Mouse (Mus musculus): Measurements from ENCODE around the gene Rasgrf1.

DNA sequence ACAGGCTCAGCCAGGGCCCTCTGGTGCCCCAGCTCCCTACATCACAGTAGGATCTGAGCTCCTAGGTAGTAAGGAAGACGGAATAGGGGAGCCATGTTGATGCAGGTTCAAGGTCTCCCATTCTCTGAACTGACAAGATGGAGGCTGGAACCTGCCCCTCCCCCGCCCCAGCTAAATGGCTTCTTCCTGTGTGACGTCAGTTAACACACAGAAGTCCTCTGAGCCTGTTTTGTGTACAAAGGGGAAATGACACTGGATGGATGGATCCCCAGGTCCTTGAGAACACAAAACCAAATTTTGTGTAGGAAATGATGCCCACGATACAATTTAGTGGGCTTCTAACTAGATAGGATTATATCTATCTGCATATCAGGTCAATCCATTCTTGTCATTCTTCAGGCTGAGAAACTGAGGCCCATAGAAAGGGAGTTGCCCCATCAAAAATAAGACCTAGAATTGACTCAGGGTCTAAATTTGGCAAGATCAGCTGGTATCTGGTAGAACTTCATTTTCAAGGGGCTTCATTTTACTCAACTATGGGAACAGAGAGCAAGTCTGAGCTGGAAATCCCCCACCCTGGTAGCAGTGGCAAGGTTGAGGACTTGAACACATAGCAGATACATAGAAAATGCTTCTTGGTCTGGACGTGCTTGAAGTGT is 2.3 kb downstream of the Rasgrf1 start:
- TF ChIP-seq CTCF (conservative IDR thresholded peaks at IDR 0.05; ENCODE audit: low read length) (no peak), NANOG (IDR thresholded peaks at IDR 0.05; ENCODE audit: borderline replicate concordance, low read length) (no peak), POU5F1 (IDR thresholded peaks at IDR 0.05; ENCODE audit: borderline replicate concordance, low read length) (no peak)

All from E14TG2a.4 (cell line).